Mouse (Mus musculus) heart, embryonic 11.5 days (tissue): ENCODE measurements around the gene Pdcd6ip. TPM values are rescaled to one million over a fixed set of nuclear protein-coding genes. Genes with fewer than 3 reads are reported as not detected.

Source experiments
- ATAC-seq: fragments of 200-750 bp; cut with Nextera tagmentation; replicated peaks from 2 replicates; pipeline ENCODE4 v1.8.0; 2017; ENCODE audit warnings: moderate library complexity; ENCODE audit not compliant: insufficient number of reproducible peaks, low FRiP score, low TSS enrichment
- H3K27ac ChIP-seq: fragments of 300-500 bp; sonication (generic); 2 replicates; pipeline ENCODE4 v1.5.1; 2014; ENCODE audit warnings: mild to moderate bottlenecking, low read depth, low read length
- H3K27me3 ChIP-seq: fragments of 300-500 bp; sonication (generic); 2 replicates; pipeline ENCODE4 v1.6.1; 2014; ENCODE audit warnings: mild to moderate bottlenecking, low read length, mixed read lengths; ENCODE audit not compliant: control insufficient read depth, insufficient read depth
- H3K36me3 ChIP-seq: fragments of 300-500 bp; sonication (generic); 2 replicates; pipeline ENCODE4 v1.6.1; 2014; ENCODE audit warnings: mild to moderate bottlenecking, low read length, moderate library complexity, mixed read lengths; ENCODE audit not compliant: control insufficient read depth, insufficient read depth
- H3K4me1 ChIP-seq: fragments of 300-500 bp; sonication (generic); 2 replicates; pipeline ENCODE4 v1.6.1; 2014; ENCODE audit warnings: low read length; ENCODE audit not compliant: control insufficient read depth, insufficient read depth
- H3K4me2 ChIP-seq: fragments of 300-500 bp; sonication (generic); 2 replicates; pipeline ENCODE4 v1.6.1; 2014; ENCODE audit warnings: mild to moderate bottlenecking, moderate library complexity
- H3K4me3 ChIP-seq: fragments of 300-500 bp; sonication (generic); 2 replicates; pipeline ENCODE4 v1.5.1; 2014; ENCODE audit warnings: low read depth, low read length
- H3K9ac ChIP-seq: fragments of 300-500 bp; sonication (generic); 2 replicates; pipeline ENCODE4 v1.6.1; 2014; ENCODE audit warnings: mild to moderate bottlenecking, low read depth, low read length, moderate library complexity
- H3K9me3 ChIP-seq: fragments of 300-500 bp; sonication (generic); replicated peaks from 2 replicates; pipeline ENCODE4 v1.6.1; 2016; ENCODE audit warnings: low read length; ENCODE audit not compliant: control insufficient read depth
- WGBS: fragments of 180-500 bp; shearing (Covaris S2); extraction: QIAGEN DNeasy Blood & Tissue Kit; methylation state at CpG from one replicate; pipeline ENCODE4 v1.1.7; 2014; ENCODE audit not compliant: insufficient replicate concordance; 5-methylcytosine and 5-hydroxymethylcytosine counted together
- polyA plus RNA-seq: library from polyadenylated mRNA; unstranded; fragments of >200 nt; fragmentation: Nextera tagmentation; extraction: Ambion mirVana; gene quantifications from 2 replicates; pipeline ENCODE4 v1.2.1, GENCODE M21; 2014

Gene Pdcd6ip
- 63.3 and 75.2 TPM in 2 replicates for polyA plus RNA-seq

GRCm38 (mm10) chr9:113707481-113708360, at the start of gene Pdcd6ip:
Gene Pdcd6ip (minus strand): TSS chr9:113708259.
- Histone ChIP-seq H3K9me3 (no peaks in the 10 kb centered on the region), H3K27me3 (no peaks in the 10 kb centered on the region), H3K4me2 (peak within 1 kb of the TSS; percentile 84), H3K36me3 (no peaks in the 10 kb centered on the region), H3K27ac (peak within 1 kb of the TSS; percentile 90), H3K9ac (peak within 1 kb of the TSS; percentile 87), H3K4me3 (peak within 1 kb of the TSS; percentile 70), H3K4me1 (peaks cover 22% of the 10 kb centered on the region)
- peak; percentile 90 for ATAC-seq
- 2% methylated on average over 70 of the region's 77 CpGs for WGBS

- no peak overlapping the region for H3K27ac ChIP-seq
- H3K4me3 ChIP-seq, result no peak overlapping the region
Measured at GRCm38 (mm10) chr9:113755888-113756719, 48.0 kb upstream of the Pdcd6ip start.

DNA sequence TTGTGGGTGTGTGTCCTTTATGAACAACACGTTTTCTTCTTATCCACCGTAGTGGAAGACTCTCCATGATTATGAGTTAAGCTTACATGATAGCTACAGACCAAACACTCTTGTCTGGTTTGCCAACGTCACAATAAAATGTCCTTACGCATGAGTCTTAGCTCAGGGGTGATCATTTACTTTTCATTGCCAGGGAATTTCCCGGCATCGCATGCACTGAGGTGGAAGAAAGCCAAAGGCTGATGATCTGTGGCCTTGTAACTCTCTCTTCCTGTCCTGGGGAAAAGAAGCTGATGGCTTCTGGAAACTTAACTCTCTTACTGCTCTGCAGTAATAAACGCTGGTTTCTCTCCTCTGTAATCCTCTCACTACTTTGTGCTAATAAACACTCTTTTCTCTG, 41.3 kb upstream of the Pdcd6ip start:
- Histone ChIP-seq H3K36me3 (peaks cover 4% of the 10 kb centered on the region; the same call in 1 of the 2 replicates), H3K9ac (no peak overlapping the region), H3K4me1 (no peaks in the 10 kb centered on the region), H3K27ac (no peak overlapping the region), H3K27me3 (no peaks in the 10 kb centered on the region), H3K4me2 (no peak overlapping the region), H3K9me3 (no peaks in the 10 kb centered on the region), H3K4me3 (no peak overlapping the region)
- ATAC-seq, result no peak
- WGBS, result 83% methylated on average over 7 of the region's 7 CpGs

More at GRCm38 (mm10) chr9:113755888-113756719, 48.0 kb upstream of the Pdcd6ip start:
- Histone ChIP-seq H3K4me2 (no peak overlapping the region), H3K9me3 (no peaks in the 10 kb centered on the region), H3K36me3 (peaks cover 8% of the 10 kb centered on the region), H3K9ac (no peak overlapping the region), H3K4me1 (peaks cover 4% of the 10 kb centered on the region; the same call in 1 of the 2 replicates), H3K27me3 (no peaks in the 10 kb centered on the region)
- ATAC-seq, result no peak
- 78% methylated on average over 15 of the region's 15 CpGs for WGBS

GRCm38 (mm10) chr9:113743291-113743690, 35.2 kb upstream of the Pdcd6ip start:
- Histone ChIP-seq H3K4me3 (no peak overlapping the region), H3K9me3 (no peaks in the 10 kb centered on the region), H3K36me3 (no peaks in the 10 kb centered on the region), H3K4me1 (peaks cover 5% of the 10 kb centered on the region; the same call in 1 of the 2 replicates), H3K9ac (peak overlapping the region; percentile 16; the same call in 1 of the 2 replicates), H3K27ac (no peak overlapping the region), H3K27me3 (no peaks in the 10 kb centered on the region), H3K4me2 (peak overlapping the region; percentile 88; the same call in 1 of the 2 replicates)
- ATAC-seq, result no peak
- 36% methylated on average over 3 of the region's 3 CpGs for WGBS

DNA sequence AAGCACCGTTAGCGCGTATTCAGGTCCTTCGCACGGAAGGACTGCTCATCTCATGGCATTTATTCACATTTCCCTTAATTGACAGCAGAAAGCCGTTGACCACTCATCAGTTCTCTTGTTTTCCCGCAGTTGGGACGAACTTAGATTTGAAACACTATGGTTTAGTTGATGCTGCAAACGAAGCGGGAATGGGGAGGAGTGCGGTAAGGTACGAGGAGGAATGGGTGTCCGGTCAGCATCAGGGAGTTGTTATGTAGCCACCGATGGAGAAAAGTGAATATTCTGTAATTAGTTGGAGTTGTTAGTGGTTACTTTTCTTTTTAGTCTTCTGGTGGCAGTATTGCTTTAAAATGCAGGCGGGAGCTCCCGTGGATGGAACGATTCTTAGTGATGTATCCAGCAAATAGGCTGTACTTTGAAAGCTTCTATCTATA, 34.3 kb upstream of the Pdcd6ip start:
- Histone ChIP-seq H3K4me1 (peaks cover 5% of the 10 kb centered on the region; the same call in 1 of the 2 replicates), H3K9me3 (no peaks in the 10 kb centered on the region), H3K27me3 (no peaks in the 10 kb centered on the region), H3K4me3 (peak overlapping the region; percentile 69), H3K27ac (no peak overlapping the region), H3K4me2 (peak overlapping the region; percentile 88), H3K9ac (peak overlapping the region; percentile 90), H3K36me3 (no peaks in the 10 kb centered on the region)
- 4% methylated on average over 17 of the region's 17 CpGs for WGBS
- no peak for ATAC-seq

- Histone ChIP-seq H3K4me2 (peak overlapping the region; percentile 88), H3K4me3 (peak overlapping the region; percentile 69), H3K36me3 (no peaks in the 10 kb centered on the region), H3K9ac (peak overlapping the region; percentile 90), H3K27ac (peak overlapping the region; percentile 82), H3K9me3 (no peaks in the 10 kb centered on the region), H3K27me3 (no peaks in the 10 kb centered on the region), H3K4me1 (peaks cover 5% of the 10 kb centered on the region; the same call in 1 of the 2 replicates)
- under 1% methylated on average over 52 of the region's 64 CpGs for WGBS
- ATAC-seq, result peak; percentile 32
Measured at GRCm38 (mm10) chr9:113741637-113742137, 33.6 kb upstream of the Pdcd6ip start.

- Histone ChIP-seq H3K4me3 (peak within 1 kb of the TSS; percentile 69), H3K36me3 (no peaks in the 10 kb centered on the region), H3K9me3 (no peaks in the 10 kb centered on the region), H3K4me1 (peaks cover 5% of the 10 kb centered on the region; the same call in 1 of the 2 replicates), H3K27me3 (no peaks in the 10 kb centered on the region), H3K4me2 (peak within 1 kb of the TSS; percentile 88), H3K9ac (peak within 1 kb of the TSS; percentile 90), H3K27ac (peak within 1 kb of the TSS; percentile 82)
- ATAC-seq, result peak; percentile 93
- 1% methylated on average over 63 of the region's 63 CpGs for WGBS
Measured at GRCm38 (mm10) chr9:113741108-113741636, 33.1 kb upstream of the Pdcd6ip start, which contains the start of gene Clasp2. Gene Clasp2 (plus strand): TSS chr9:113741473.

GRCm38 (mm10) chr9:113738941-113739340, 30.9 kb upstream of the Pdcd6ip start:
- no peaks in the 10 kb centered on the region for H3K27me3 ChIP-seq
- no peak overlapping the region for H3K9ac ChIP-seq
- H3K9me3 ChIP-seq, result no peaks in the 10 kb centered on the region
- no peak overlapping the region for H3K27ac ChIP-seq
- H3K4me3 ChIP-seq, result no peak overlapping the region
- 77% methylated on average over 6 of the region's 6 CpGs for WGBS
- H3K4me1 ChIP-seq, result peaks cover 5% of the 10 kb centered on the region; the same call in 1 of the 2 replicates
- no peak overlapping the region for H3K4me2 ChIP-seq
- no peaks in the 10 kb centered on the region for H3K36me3 ChIP-seq
- ATAC-seq, result no peak
